Mouse (Mus musculus): ENCODE data around the gene 5830473C10Rik.

- no peak for TF ChIP-seq CTCF (conservative IDR thresholded peaks at IDR 0.05; ENCODE audit: low read length)
- no peak for TF ChIP-seq NANOG (IDR thresholded peaks at IDR 0.05; ENCODE audit: borderline replicate concordance, low read length)
- no peak for TF ChIP-seq POU5F1 (IDR thresholded peaks at IDR 0.05; ENCODE audit: borderline replicate concordance, low read length)
These were observed 51.2 kb downstream of the 5830473C10Rik start for GRCm38 (mm10) chr5:90611996-90612611.

All from E14TG2a.4 (cell line).